Mouse (Mus musculus): ENCODE measurements around the gene Plcb3. TPM values are rescaled to one million over a fixed set of nuclear protein-coding genes. Genes with fewer than 3 reads are reported as not detected.

Plcb3 gene
- polyA plus RNA-seq, 1 experiment, result 51.7 TPM

GRCm38 (mm10) chr19:6924461-6925306, 51.6 kb downstream of the Plcb3 start:
- no peak overlapping the region for H3ac ChIP-seq (ENCODE audit: control insufficient read depth, insufficient read length, low read depth)
- H3K36me3 ChIP-seq (ENCODE audit: control insufficient read depth, insufficient read depth), result no peaks in the 10 kb centered on the region
- peaks cover 4% of the 10 kb centered on the region for H3K79me3 ChIP-seq (ENCODE audit: low read depth)
- H3K79me2 ChIP-seq (ENCODE audit: control insufficient read depth, insufficient read depth), result peaks cover 16% of the 10 kb centered on the region
- no peak overlapping the region for H3K4me3 ChIP-seq (ENCODE audit: insufficient read depth, poor library complexity, severe bottlenecking)
- TF ChIP-seq CTCF (IDR thresholded peaks at IDR 0.05; ENCODE audit: control insufficient read depth, insufficient read depth, insufficient read length) (peak; percentile 46), MYOD1 (IDR thresholded peaks at IDR 0.05; ENCODE audit: control insufficient read depth, insufficient read length, low read depth) (no peak)
- peaks cover 10% of the 10 kb centered on the region for H3K27me3 ChIP-seq (ENCODE audit: control insufficient read depth, insufficient read depth, insufficient read length)

GRCm38 (mm10) chr19:6922901-6923735, 53.2 kb downstream of the Plcb3 start:
- Histone ChIP-seq H3ac (ENCODE audit: control insufficient read depth, insufficient read length, low read depth) (no peak overlapping the region), H3K36me3 (ENCODE audit: control insufficient read depth, insufficient read depth) (no peaks in the 10 kb centered on the region), H3K27me3 (ENCODE audit: control insufficient read depth, insufficient read depth, insufficient read length) (peaks cover 10% of the 10 kb centered on the region), H3K79me3 (ENCODE audit: low read depth) (peaks cover 4% of the 10 kb centered on the region), H3K79me2 (ENCODE audit: control insufficient read depth, insufficient read depth) (peaks cover 25% of the 10 kb centered on the region), H3K4me3 (ENCODE audit: insufficient read depth, poor library complexity, severe bottlenecking) (no peak overlapping the region)
- no peak for TF ChIP-seq MYOD1 (IDR thresholded peaks at IDR 0.05; ENCODE audit: control insufficient read depth, insufficient read length, low read depth)
- no peak for TF ChIP-seq USF1 (IDR thresholded peaks at IDR 0.05; ENCODE audit: low read depth)
- TF ChIP-seq MYOG (IDR thresholded peaks at IDR 0.05; ENCODE audit: control insufficient read depth, extremely low read depth, insufficient read length), result no peak
- TF ChIP-seq CEBPB (IDR thresholded peaks at IDR 0.05; ENCODE audit: low read depth), result no peak
- TF ChIP-seq FOSL1 (IDR thresholded peaks at IDR 0.05; ENCODE audit: insufficient read depth, low read length, poor library complexity, severe bottlenecking), result no peak
- TF ChIP-seq CTCF (IDR thresholded peaks at IDR 0.05; ENCODE audit: control insufficient read depth, insufficient read depth, insufficient read length), result no peak
- no peak for TF ChIP-seq MAX (IDR thresholded peaks at IDR 0.05)

- H3ac ChIP-seq (ENCODE audit: control insufficient read depth, insufficient read length, low read depth), result peak within 1 kb of the TSS; percentile 88
- H3K27me3 ChIP-seq (ENCODE audit: control insufficient read depth, insufficient read depth, insufficient read length), result peaks cover under 1% of the 10 kb centered on the region
- H3K4me3 ChIP-seq (ENCODE audit: insufficient read depth, poor library complexity, severe bottlenecking), result peak within 1 kb of the TSS; percentile 60
- TF ChIP-seq USF1 (IDR thresholded peaks at IDR 0.05; ENCODE audit: low read depth), result peak; percentile 50
- peak; percentile 54 for TF ChIP-seq CEBPB (IDR thresholded peaks at IDR 0.05; ENCODE audit: low read depth)
- TF ChIP-seq MYOG (IDR thresholded peaks at IDR 0.05; ENCODE audit: control insufficient read depth, extremely low read depth, insufficient read length), result no peak
- peak; percentile 75 for TF ChIP-seq MAX (IDR thresholded peaks at IDR 0.05)
- H3K36me3 ChIP-seq (ENCODE audit: control insufficient read depth, insufficient read depth), result no peaks in the 10 kb centered on the region
- peaks cover 4% of the 10 kb centered on the region for H3K79me3 ChIP-seq (ENCODE audit: low read depth)
- peaks cover 25% of the 10 kb centered on the region for H3K79me2 ChIP-seq (ENCODE audit: control insufficient read depth, insufficient read depth)
These were observed 54.4 kb downstream of the Plcb3 start, which contains the start of gene Esrra for GRCm38 (mm10) chr19:6921647-6922567. Esrra (minus strand) TSS chr19:6921813.

- Histone ChIP-seq H3K79me2 (ENCODE audit: control insufficient read depth, insufficient read depth) (peaks cover 31% of the 10 kb centered on the region), H3K79me3 (ENCODE audit: low read depth) (peaks cover 4% of the 10 kb centered on the region), H3K27me3 (ENCODE audit: control insufficient read depth, insufficient read depth, insufficient read length) (no peaks in the 10 kb centered on the region), H3ac (ENCODE audit: control insufficient read depth, insufficient read length, low read depth) (peak overlapping the region; percentile 88), H3K36me3 (ENCODE audit: control insufficient read depth, insufficient read depth) (no peaks in the 10 kb centered on the region), H3K4me3 (ENCODE audit: insufficient read depth, poor library complexity, severe bottlenecking) (peak overlapping the region; percentile 60)
- TF ChIP-seq USF1 (IDR thresholded peaks at IDR 0.05; ENCODE audit: low read depth) (no peak), MAX (IDR thresholded peaks at IDR 0.05) (no peak), CTCF (IDR thresholded peaks at IDR 0.05; ENCODE audit: control insufficient read depth, insufficient read depth, insufficient read length) (no peak), FOSL1 (IDR thresholded peaks at IDR 0.05; ENCODE audit: insufficient read depth, low read length, poor library complexity, severe bottlenecking) (no peak), CEBPB (IDR thresholded peaks at IDR 0.05; ENCODE audit: low read depth) (no peak), MYOG (IDR thresholded peaks at IDR 0.05; ENCODE audit: control insufficient read depth, extremely low read depth, insufficient read length) (no peak), MYOD1 (IDR thresholded peaks at IDR 0.05; ENCODE audit: control insufficient read depth, insufficient read length, low read depth) (no peak)
These were observed 55.3 kb downstream of the Plcb3 start for GRCm38 (mm10) chr19:6920741-6921636.
